Mouse (Mus musculus): Measurements from ENCODE around the gene Itpk1. TPM values are rescaled to one million over a fixed set of nuclear protein-coding genes. Genes with fewer than 3 reads are reported as not detected.

Itpk1 gene
- polyA plus RNA-seq, 1 experiment = 64.9 TPM

DNA sequence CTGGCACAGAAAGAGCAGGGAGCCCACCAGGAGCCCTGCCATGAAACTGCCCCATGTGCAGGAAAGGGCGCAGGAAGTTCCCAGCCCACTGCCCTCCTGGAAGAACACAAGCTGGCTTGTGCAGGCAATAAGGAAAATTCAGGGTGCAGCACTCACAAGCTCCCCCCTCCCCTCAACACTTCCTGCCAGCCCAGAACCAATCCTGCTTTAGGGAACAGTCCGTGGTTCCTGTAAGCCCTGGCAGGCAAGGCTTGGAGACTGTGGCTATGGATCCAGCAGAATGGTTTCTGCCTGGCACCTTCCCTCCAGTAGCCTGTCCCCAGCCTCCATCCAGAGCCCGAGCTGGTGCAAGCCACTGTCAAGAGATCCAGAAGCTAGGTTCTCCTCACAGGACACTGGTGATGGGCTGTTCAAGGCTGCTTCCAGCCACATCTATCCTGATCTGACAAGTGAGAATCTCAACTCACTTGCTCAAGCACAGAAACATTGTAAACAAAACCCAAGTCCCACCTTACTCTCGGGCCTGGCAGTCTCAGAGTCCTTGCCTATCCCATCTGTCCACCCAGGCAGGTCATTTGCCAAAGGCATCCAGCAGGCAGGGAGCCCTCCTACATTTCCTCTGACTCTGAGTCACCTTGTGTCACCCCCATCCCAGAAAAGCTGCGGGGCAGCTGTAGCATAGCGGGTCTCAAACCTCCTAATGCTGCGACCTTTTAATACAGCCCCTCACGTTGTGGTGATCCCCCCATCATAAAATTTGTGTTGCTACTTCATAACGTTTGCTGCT is 102.3 kb downstream of the Itpk1 start:
- peak; percentile 60 to 69 for DNase-seq
- peak overlapping the region; percentile 13 for H3K27ac ChIP-seq (ENCODE audit: insufficient read depth, low read length)
- H3K27me3 ChIP-seq (ENCODE audit: control insufficient read depth, insufficient read depth, low read length) = no peaks in the 10 kb centered on the region
- H3K4me1 ChIP-seq (ENCODE audit: control insufficient read depth, insufficient read depth, low read length) = peaks cover 49% of the 10 kb centered on the region
- H3K4me3 ChIP-seq (replicated peaks; ENCODE audit: insufficient read depth, low read depth, low read length) = no peak overlapping the region
- 29% methylated on average over 9 of the region's 9 CpGs for WGBS
- TF ChIP-seq POLR2A (IDR thresholded peaks at IDR 0.05; ENCODE audit: borderline replicate concordance, insufficient read depth, low read length) (no peak), CTCF (IDR thresholded peaks at IDR 0.05; ENCODE audit: borderline replicate concordance, insufficient read depth, low read depth, low read length) (no peak)

DNA sequence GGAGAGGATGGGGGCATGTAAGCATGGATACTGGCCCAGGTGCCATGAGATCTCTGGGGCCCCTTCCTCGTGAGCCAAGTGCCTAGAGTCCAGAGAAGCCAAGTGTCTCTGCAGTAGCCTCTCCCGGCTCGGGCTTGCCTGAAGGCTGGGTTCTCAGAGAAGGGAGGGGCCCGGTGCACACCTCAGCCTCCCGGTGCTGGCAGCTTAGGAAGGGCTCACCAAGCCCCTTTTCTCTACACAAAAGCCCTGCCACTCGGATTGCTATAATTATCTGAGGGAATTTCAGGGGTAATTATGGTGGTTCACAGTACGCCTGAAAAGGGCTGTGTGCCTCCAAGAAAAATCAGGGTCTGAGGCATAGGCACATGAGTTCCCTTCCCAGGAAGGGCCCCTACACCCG is 102.9 kb downstream of the Itpk1 start:
- 35% methylated on average over 8 of the region's 8 CpGs for WGBS
- Histone ChIP-seq H3K4me1 (ENCODE audit: control insufficient read depth, insufficient read depth, low read length) (peaks cover 54% of the 10 kb centered on the region), H3K4me3 (replicated peaks; ENCODE audit: insufficient read depth, low read depth, low read length) (no peak overlapping the region), H3K27ac (ENCODE audit: insufficient read depth, low read length) (peak overlapping the region; percentile 13), H3K27me3 (ENCODE audit: control insufficient read depth, insufficient read depth, low read length) (no peaks in the 10 kb centered on the region)
- TF ChIP-seq CTCF (IDR thresholded peaks at IDR 0.05; ENCODE audit: borderline replicate concordance, insufficient read depth, low read depth, low read length) (no peak), POLR2A (IDR thresholded peaks at IDR 0.05; ENCODE audit: borderline replicate concordance, insufficient read depth, low read length) (no peak)
- no peak for DNase-seq

DNA sequence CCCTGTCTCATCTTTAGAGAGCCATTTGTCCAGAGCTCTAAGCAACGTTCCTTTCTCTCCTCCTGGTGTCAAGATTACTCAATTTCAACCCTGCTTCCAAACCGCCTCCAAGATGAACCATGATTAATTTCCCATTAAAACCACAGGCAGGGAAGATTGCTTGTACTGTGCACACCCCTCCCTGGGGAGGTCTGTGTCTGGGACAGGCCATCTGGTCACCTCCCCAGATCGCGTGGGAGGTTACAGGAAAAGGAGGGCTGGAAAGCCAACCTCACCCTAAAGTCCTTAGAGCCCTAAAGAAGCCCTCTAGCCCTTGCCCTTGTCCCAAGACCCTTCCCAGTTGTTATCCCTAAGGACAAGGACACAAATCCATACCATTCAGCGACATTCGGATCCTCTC is 104.4 kb downstream of the Itpk1 start:
- Histone ChIP-seq H3K4me1 (ENCODE audit: control insufficient read depth, insufficient read depth, low read length) (peaks cover 65% of the 10 kb centered on the region), H3K27me3 (ENCODE audit: control insufficient read depth, insufficient read depth, low read length) (no peaks in the 10 kb centered on the region), H3K27ac (ENCODE audit: insufficient read depth, low read length) (peak overlapping the region; percentile 25), H3K4me3 (replicated peaks; ENCODE audit: insufficient read depth, low read depth, low read length) (no peak overlapping the region)
- peak; percentile 70 to 77 for DNase-seq
- WGBS = 27% methylated on average over 6 of the region's 6 CpGs
- TF ChIP-seq CTCF (IDR thresholded peaks at IDR 0.05; ENCODE audit: borderline replicate concordance, insufficient read depth, low read depth, low read length) = no peak
- TF ChIP-seq POLR2A (IDR thresholded peaks at IDR 0.05; ENCODE audit: borderline replicate concordance, insufficient read depth, low read length) = no peak

DNA sequence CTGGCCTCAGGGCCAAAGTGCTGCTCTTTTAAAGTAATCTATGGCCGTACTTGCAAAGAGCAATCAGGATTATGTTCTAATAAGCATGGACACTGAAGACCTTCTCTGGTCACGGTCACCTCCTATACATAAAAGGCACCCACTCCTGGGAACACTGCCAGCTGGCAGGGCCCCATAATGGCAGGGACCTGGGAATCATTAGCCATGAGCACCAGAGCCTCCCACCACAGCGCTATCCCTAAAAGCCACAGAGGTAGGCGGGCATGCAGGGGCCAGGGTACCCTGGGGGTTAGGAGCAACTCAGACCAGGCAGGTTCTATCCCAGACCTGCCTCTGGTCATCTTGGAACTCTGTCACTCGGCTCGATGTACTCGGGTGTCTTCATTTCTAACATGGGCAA is 104.9 kb downstream of the Itpk1 start:
- peak overlapping the region; percentile 25 for H3K27ac ChIP-seq (ENCODE audit: insufficient read depth, low read length)
- peak; percentile 53 to 60 for DNase-seq
- TF ChIP-seq CTCF (IDR thresholded peaks at IDR 0.05; ENCODE audit: borderline replicate concordance, insufficient read depth, low read depth, low read length) (no peak), POLR2A (IDR thresholded peaks at IDR 0.05; ENCODE audit: borderline replicate concordance, insufficient read depth, low read length) (no peak)
- 42% methylated on average over 7 of the region's 7 CpGs for WGBS
- no peaks in the 10 kb centered on the region for H3K27me3 ChIP-seq (ENCODE audit: control insufficient read depth, insufficient read depth, low read length)
- H3K4me1 ChIP-seq (ENCODE audit: control insufficient read depth, insufficient read depth, low read length) = peaks cover 67% of the 10 kb centered on the region
- no peak overlapping the region for H3K4me3 ChIP-seq (replicated peaks; ENCODE audit: insufficient read depth, low read depth, low read length)

DNA sequence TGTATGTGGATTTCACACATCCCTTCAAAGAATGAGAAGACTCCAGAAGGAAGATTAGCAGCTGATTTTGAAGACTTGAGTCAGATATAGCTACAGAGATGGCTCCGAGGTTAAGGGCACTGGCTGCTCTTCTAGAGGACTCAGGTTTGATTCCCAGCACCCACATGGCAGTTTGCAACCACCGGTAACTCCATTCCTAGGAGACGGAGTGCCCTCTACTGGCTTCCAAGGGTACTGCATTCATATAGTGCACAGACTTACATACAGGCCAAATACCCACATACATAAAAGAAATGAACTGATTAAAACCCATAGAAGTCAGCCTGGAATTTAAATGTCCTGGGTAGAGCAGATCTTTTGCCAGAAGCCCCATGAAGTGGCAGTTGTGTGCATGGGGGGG is 106.2 kb downstream of the Itpk1 start:
- Histone ChIP-seq H3K27ac (ENCODE audit: insufficient read depth, low read length) (no peak overlapping the region), H3K4me1 (ENCODE audit: control insufficient read depth, insufficient read depth, low read length) (peaks cover 77% of the 10 kb centered on the region), H3K4me3 (replicated peaks; ENCODE audit: insufficient read depth, low read depth, low read length) (no peak overlapping the region), H3K27me3 (ENCODE audit: control insufficient read depth, insufficient read depth, low read length) (no peaks in the 10 kb centered on the region)
- WGBS = 97% methylated on average over 3 of the region's 3 CpGs
- DNase-seq = no peak
- TF ChIP-seq POLR2A (IDR thresholded peaks at IDR 0.05; ENCODE audit: borderline replicate concordance, insufficient read depth, low read length) (no peak), CTCF (IDR thresholded peaks at IDR 0.05; ENCODE audit: borderline replicate concordance, insufficient read depth, low read depth, low read length) (no peak)

DNA sequence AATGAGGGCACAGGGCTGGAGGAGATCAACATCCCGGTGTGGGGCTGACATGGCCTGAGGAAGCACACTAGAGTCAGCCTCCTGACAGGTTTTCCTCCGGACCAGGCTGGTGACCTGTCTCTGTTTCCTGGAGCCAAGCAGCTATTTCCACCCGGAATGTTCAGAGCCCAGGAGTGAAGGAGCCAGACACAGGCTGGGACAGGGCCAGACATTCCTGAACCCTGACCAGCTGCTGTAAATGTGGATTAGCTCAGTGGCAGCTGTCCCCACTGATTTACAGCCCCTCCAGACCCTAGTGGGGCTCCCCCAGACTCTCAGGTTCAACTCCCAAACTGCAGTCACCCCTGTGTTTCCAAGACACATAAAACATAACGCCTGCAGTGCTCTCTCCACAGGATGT is 107.3 kb downstream of the Itpk1 start:
- WGBS = 41% methylated on average over 4 of the region's 4 CpGs
- Histone ChIP-seq H3K27ac (ENCODE audit: insufficient read depth, low read length) (no peak overlapping the region), H3K27me3 (ENCODE audit: control insufficient read depth, insufficient read depth, low read length) (no peaks in the 10 kb centered on the region), H3K4me3 (replicated peaks; ENCODE audit: insufficient read depth, low read depth, low read length) (no peak overlapping the region), H3K4me1 (ENCODE audit: control insufficient read depth, insufficient read depth, low read length) (peaks cover 77% of the 10 kb centered on the region)
- no peak for TF ChIP-seq CTCF (IDR thresholded peaks at IDR 0.05; ENCODE audit: borderline replicate concordance, insufficient read depth, low read depth, low read length)
- no peak for TF ChIP-seq POLR2A (IDR thresholded peaks at IDR 0.05; ENCODE audit: borderline replicate concordance, insufficient read depth, low read length)
- no peak for DNase-seq

DNA sequence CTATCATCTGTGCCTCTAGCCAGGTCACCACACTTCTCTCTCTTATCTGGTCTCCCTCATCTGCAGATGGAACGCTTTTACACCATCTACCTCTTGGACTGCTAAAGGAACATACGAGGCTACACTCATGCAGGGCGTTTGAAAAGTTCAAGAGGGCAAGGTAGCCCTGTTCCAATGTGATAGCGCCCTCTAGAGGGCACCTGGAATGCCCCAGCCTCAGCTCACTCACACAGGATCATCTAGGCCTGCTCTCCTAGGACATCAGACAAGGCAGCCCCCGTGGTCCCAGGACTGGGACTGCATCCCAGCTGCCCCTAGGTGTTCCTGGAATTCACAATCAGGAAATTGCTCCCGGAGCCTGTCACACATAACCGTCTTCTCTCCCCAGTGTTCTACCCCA is 108.3 kb downstream of the Itpk1 start:
- H3K4me1 ChIP-seq (ENCODE audit: control insufficient read depth, insufficient read depth, low read length) = peaks cover 67% of the 10 kb centered on the region
- H3K4me3 ChIP-seq (replicated peaks; ENCODE audit: insufficient read depth, low read depth, low read length) = no peak overlapping the region
- 46% methylated on average over 7 of the region's 7 CpGs for whole genome bisulfite sequencing
- TF ChIP-seq POLR2A (IDR thresholded peaks at IDR 0.05; ENCODE audit: borderline replicate concordance, insufficient read depth, low read length) (no peak), CTCF (IDR thresholded peaks at IDR 0.05; ENCODE audit: borderline replicate concordance, insufficient read depth, low read depth, low read length) (peak; percentile 53)
- no peak overlapping the region for H3K27ac ChIP-seq (ENCODE audit: insufficient read depth, low read length)
- peak in 1 of 2 experiments; percentile 40 for DNase-seq
- no peaks in the 10 kb centered on the region for H3K27me3 ChIP-seq (ENCODE audit: control insufficient read depth, insufficient read depth, low read length)

DNA sequence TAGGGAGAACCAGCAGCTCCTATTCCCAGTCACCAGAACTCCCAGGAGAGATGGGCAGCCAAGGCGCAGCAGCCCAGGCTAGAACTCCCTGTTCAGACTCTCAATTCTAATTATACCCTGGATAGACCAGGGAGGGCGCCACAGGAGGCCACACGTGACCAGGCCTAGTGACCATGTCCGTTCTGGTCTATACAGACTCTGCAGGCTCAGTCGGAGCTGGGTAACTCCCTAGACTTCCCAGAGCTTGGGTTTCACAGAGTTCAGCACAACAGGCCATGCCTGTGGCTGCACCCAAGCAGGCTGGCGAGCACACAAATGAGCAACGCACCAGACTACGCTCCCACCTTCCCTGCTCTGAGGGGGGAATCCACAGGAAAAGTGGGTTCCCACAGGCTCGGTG is 110.1 kb downstream of the Itpk1 start:
- Histone ChIP-seq H3K27me3 (ENCODE audit: control insufficient read depth, insufficient read depth, low read length) (no peaks in the 10 kb centered on the region), H3K4me1 (ENCODE audit: control insufficient read depth, insufficient read depth, low read length) (peaks cover 52% of the 10 kb centered on the region), H3K27ac (ENCODE audit: insufficient read depth, low read length) (0 out of 2 replicates have a peak overlapping the region, but pooled peaks have one; percentile 40), H3K4me3 (replicated peaks; ENCODE audit: insufficient read depth, low read depth, low read length) (no peak overlapping the region)
- TF ChIP-seq CTCF (IDR thresholded peaks at IDR 0.05; ENCODE audit: borderline replicate concordance, insufficient read depth, low read depth, low read length) = no peak
- TF ChIP-seq POLR2A (IDR thresholded peaks at IDR 0.05; ENCODE audit: borderline replicate concordance, insufficient read depth, low read length) = no peak
- 78% methylated on average over 9 of the region's 9 CpGs for WGBS
- peak in 1 of 2 experiments; percentile 33 for DNase-seq

Measured in cerebellum, adult 2 months (tissue).